Mouse (Mus musculus): ENCODE data around the gene Rbmxl1.

Rbmxl1 gene

DNA sequence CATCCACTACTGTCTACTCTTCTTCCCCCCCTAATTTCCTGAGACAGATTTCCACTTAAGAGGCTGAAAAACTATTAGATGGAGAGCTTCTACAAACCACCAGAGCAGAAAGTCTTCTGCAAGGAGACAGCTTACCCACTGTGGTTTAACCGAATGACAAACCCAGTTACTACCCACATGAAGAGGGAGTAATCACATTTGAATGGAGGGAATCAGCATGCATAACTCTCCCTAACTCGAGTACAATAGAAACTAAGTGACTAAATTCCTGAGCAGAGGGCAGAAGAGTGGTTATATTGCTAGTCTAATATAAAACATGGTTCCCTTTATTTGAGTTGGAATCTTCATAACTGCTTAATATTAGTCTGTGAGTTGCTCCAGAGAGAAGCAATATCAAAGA lies 15.7 kb downstream of the Rbmxl1 start:
- DNase-seq (ENCODE audit: extremely low read depth, low read depth), result no peak

DNA sequence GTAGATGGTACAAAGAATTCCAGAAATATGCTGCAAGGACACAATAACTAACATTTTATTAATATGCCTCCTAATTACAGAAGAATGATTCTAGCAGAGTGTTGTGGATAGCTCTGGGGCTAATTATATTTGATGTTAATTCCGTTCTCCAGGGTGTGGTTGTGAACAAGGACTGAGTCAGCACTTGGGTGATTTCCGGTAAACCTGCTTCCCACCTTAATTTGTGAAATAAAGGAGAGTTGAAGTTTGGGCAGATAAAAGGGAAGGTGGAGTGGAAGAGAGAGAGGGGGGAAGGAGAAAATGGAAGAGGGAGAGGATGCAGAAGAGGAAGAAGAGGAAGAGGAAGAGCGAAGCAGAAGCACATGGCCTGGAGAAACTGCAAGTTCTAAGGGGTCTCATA lies 19.0 kb downstream of the Rbmxl1 start:
- DNase-seq (ENCODE audit: extremely low read depth, low read depth), result no peak

DNA sequence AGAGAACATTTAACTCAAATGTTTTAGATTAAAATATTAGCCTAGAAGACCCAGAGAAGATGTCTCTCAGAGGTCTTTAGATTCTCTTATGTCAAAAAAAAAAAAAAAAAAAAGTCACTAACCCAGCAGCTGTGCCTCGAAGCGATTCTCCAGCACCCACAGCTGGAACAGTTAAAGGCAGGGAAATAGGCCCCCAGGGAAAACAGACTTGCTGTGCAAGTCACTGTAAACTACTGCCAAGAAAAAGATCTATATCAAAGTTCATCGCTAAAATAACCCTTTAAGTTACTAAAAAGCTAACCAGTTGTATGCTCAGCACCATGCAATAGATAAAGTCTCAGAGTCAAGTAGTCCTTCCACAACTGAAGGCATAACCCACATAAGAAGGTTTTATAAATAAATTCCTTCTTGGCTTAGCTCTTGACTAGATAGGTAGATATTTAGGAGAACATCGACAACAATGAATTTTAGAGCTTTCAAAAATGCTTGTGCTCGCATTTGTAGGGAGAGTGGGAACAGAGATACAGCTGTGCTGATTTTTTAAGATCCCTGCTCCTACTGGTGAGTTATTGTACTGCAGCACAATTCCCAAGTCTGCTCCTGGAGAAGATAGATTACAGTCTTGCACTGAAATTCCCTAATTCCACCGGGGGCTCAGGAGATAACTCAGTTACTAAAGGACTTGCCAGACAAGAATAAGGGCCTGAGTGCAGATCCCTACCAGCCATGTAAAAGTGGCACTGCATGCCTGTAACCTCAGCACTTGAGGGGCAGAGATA lies 31.5 kb downstream of the Rbmxl1 start:
- no peak for DNase-seq (ENCODE audit: extremely low read depth, low read depth)

DNA sequence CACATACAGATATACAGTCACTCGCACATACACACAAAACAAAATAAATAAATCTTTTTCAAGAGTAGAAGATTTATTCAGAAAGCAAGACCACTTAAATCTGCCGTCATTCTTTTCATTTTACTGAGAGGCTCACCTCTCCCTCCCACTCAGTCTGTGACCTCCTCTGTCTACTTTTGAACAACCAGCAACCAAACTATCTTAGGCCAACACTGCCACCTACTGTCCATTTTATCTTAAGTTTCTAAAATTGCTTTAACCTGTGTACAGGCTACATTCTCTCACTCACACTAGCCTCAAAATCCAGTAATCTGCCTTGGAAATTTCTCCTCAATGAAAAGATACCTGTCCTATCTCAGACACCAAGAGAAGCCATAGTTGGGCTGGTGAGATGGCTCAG lies 40.8 kb downstream of the Rbmxl1 start:
- peak; percentile 1 for DNase-seq (ENCODE audit: extremely low read depth, low read depth)

DNA sequence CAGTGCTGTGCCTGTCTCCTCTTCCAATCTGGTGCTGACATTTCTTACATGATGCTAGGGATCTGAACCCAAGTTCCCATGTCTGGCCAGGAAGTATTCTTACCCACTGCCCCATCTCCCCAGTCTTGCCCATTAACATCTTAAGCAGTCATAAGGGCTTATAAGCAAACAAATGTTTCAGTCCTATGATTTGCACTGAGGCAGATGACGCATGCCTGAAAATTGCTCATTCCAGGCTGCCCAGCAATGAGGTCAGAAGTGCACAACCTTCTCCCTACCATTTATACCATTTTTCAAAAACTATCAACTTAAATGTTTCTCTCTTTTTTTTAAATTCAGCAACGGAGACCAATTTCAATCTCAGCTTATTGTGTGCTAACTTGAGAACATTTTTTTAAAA lies 44.8 kb downstream of the Rbmxl1 start:
- no peak for DNase-seq (ENCODE audit: extremely low read depth, low read depth)

DNA sequence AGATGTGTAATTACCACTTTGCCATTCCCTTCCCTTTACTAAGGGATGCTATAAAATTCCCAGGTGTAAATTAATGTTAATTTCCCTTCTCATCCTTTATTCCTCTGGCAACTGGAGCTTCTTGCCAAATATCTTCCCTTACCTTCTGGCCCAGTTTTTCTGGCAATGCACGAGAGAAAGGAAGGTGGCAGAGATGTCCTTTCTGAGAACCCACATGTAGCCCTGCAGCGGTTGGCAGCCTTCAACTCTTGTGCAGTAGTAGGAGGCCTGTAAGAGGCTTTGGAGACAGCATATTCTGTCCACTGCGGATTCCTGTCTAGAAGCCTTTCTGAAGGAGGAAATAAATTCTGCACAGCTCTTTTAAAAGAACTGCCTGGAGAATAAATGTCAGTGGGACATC lies 52.3 kb downstream of the Rbmxl1 start:
- DNase-seq (ENCODE audit: extremely low read depth, low read depth), result no peak
